Mouse (Mus musculus) C2C12 (cell line): ENCODE results near the gene Zfp948. TPM values are rescaled to one million over a fixed set of nuclear protein-coding genes. Genes with fewer than 3 reads are reported as not detected.

Source experiments
- H3K27me3 ChIP-seq: one replicate; pipeline ENCODE4 v1.6.1; 2011; ENCODE audit not compliant: control insufficient read depth, insufficient read depth, insufficient read length
- H3K36me3 ChIP-seq: one replicate; pipeline ENCODE4 v1.6.1; 2011; ENCODE audit not compliant: control insufficient read depth, insufficient read depth
- H3K4me3 ChIP-seq: one replicate; pipeline ENCODE4 v1.5.1; 2011; ENCODE audit warnings: mild to moderate bottlenecking, control low read depth; ENCODE audit not compliant: poor library complexity, insufficient read depth, severe bottlenecking
- H3K79me2 ChIP-seq: one replicate; pipeline ENCODE4 v1.6.1; 2011; ENCODE audit not compliant: control insufficient read depth, insufficient read depth
- H3K79me3 ChIP-seq: one replicate; pipeline ENCODE4 v1.6.1; 2011; ENCODE audit warnings: low read depth, control low read depth
- H3ac ChIP-seq: one replicate; pipeline ENCODE3; 2011; ENCODE audit warnings: low read depth; ENCODE audit not compliant: control insufficient read depth, insufficient read length
- CEBPB ChIP-seq: IDR thresholded peaks from one replicate; pipeline ENCODE4 v1.6.1; 2011; ENCODE audit warnings: low read depth, mild to moderate bottlenecking, control low read depth, moderate library complexity
- CTCF ChIP-seq: IDR thresholded peaks from one replicate; pipeline ENCODE4 v1.5.1; 2011; ENCODE audit not compliant: control insufficient read depth, insufficient read depth, insufficient read length
- FOSL1 ChIP-seq: IDR thresholded peaks from one replicate; pipeline ENCODE4 v1.8.0; 2011; ENCODE audit warnings: mild to moderate bottlenecking, low read length; ENCODE audit not compliant: poor library complexity, insufficient read depth, severe bottlenecking
- MAX ChIP-seq: IDR thresholded peaks from one replicate; pipeline ENCODE4 v1.6.1; 2011; ENCODE audit warnings: mild to moderate bottlenecking, control low read depth
- MYOD1 ChIP-seq: IDR thresholded peaks from one replicate; pipeline ENCODE4 v1.6.1; 2011; ENCODE audit warnings: low read depth; ENCODE audit not compliant: control insufficient read depth, insufficient read length
- MYOG ChIP-seq: IDR thresholded peaks from one replicate; pipeline ENCODE4 v1.6.1; 2011; ENCODE audit not compliant: control insufficient read depth, insufficient read length; ENCODE audit errors: extremely low read depth
- USF1 ChIP-seq: IDR thresholded peaks from one replicate; pipeline ENCODE4 v1.6.1; 2011; ENCODE audit warnings: low read depth, mild to moderate bottlenecking, control low read depth, moderate library complexity
- polyA plus RNA-seq: library from polyadenylated mRNA; unstranded; fragments of >200 nt; fragmentation: generic; extraction: Trizol; gene quantifications from one replicate; pipeline ENCODE4 v1.2.1, GENCODE M21; 2012; ENCODE audit warnings: missing spikeins

Gene Zfp948
- polyA plus RNA-seq, 1 experiment = 2.3 TPM

DNA sequence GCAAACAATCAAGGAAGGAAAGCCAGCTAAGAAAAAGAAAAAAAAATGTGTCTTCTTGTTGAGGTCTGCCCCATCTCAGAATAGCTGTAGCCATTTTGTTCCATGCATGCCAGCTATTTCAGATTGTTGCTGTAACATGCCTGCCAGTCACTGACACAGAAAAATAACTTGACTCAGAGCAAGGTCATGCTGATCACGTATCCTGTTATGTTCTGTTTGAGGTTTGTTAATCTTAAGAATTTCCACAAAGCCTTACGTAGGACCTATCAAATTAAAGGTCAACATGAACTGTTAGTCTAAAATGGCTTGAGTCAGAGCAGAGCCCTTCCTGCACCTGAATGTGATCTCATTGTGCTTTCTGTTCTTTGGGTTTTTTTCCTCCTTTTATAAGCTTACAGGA, 30.1 kb upstream of the Zfp948 start:
- H3K4me3 ChIP-seq = no peak overlapping the region
- TF ChIP-seq MAX = peak; percentile 14
- TF ChIP-seq MYOD1 = no peak
- peaks cover 32% of the 10 kb centered on the region for H3K79me3 ChIP-seq
- H3K79me2 ChIP-seq = peaks cover 56% of the 10 kb centered on the region
- H3ac ChIP-seq = no peak overlapping the region
- peaks cover 13% of the 10 kb centered on the region for H3K36me3 ChIP-seq
- no peaks in the 10 kb centered on the region for H3K27me3 ChIP-seq

DNA sequence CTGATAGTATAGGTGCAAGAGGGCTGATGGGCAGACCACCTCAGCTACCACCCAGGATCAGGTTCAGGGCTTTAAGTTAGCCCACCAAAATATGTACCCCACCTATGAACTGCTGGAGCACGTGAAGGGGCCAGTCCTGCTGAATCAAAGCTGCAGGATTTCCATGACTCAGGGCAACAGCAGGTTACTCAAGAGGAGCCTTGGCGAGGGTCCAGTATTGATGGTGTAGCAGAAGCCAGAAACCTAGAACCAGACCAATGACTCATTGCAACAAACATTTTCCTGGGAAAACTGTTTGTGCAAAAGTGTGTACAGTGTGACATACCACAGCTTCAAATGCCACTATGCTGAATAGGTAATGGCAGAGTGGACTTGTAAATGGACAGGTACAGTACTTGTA, 9.0 kb upstream of the Zfp948 start:
- Histone ChIP-seq H3K27me3 (no peaks in the 10 kb centered on the region), H3ac (no peak overlapping the region), H3K79me3 (peaks cover 4% of the 10 kb centered on the region), H3K79me2 (no peaks in the 10 kb centered on the region), H3K4me3 (no peak overlapping the region), H3K36me3 (peaks cover 65% of the 10 kb centered on the region)
- no peak for TF ChIP-seq FOSL1
- TF ChIP-seq CTCF = no peak
- no peak for TF ChIP-seq CEBPB
- no peak for TF ChIP-seq USF1
- no peak for TF ChIP-seq MAX
- TF ChIP-seq MYOD1 = no peak
- TF ChIP-seq MYOG = no peak

DNA sequence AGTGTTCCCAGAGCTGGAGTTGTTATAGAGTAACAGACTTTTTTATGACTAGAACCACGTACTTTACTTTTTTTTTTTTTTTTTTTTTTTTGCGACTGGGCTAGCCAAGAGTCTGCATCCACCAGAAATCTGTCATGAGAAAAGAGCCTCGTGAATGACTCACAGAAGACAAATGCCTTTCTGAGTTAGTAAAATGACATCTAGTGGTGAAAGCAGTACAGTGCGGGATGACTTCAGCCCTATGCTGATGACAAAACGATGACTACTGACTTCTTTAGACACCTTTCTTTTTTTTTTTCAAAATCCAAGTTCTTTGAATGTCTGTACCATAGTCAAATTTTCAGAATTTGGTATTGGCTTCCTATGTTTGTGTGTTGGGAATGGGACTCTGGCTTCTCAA, 588 bp upstream of the Zfp948 start:
- Histone ChIP-seq H3K79me2 (peaks cover 53% of the 10 kb centered on the region), H3K4me3 (no peak overlapping the region), H3K79me3 (peaks cover 28% of the 10 kb centered on the region), H3K27me3 (no peaks in the 10 kb centered on the region), H3K36me3 (peaks cover 46% of the 10 kb centered on the region), H3ac (no peak overlapping the region)
- TF ChIP-seq FOSL1 (no peak), MYOG (no peak), CTCF (peak; percentile 11), MAX (no peak)

DNA sequence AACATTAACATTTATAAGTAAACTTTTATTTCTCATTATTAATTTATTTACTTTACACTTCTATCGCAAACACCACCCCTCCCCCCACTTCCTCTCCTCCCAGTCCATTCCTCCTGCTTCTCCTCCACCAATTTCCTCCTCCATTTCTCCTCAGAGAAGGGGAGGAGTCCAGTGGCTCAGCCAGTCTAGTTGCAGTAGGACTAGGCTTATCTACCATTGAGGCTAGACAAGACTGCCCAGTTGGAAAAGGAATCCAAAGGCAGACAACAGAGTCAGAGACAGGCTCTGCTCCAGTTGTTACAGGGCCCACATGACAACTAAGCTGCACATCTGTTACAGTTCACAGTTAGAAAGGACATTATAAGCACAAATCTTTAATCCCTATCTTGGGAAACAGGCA, 888 bp downstream of the Zfp948 start:
- peaks cover 48% of the 10 kb centered on the region for H3K36me3 ChIP-seq
- peaks cover 67% of the 10 kb centered on the region for H3K79me2 ChIP-seq
- no peak overlapping the region for H3ac ChIP-seq
- H3K27me3 ChIP-seq = no peaks in the 10 kb centered on the region
- TF ChIP-seq CTCF (no peak), USF1 (no peak), FOSL1 (no peak), CEBPB (no peak), MYOD1 (no peak), MYOG (no peak), MAX (no peak)
- peak overlapping the region; percentile 45 for H3K4me3 ChIP-seq
- peaks cover 34% of the 10 kb centered on the region for H3K79me3 ChIP-seq

DNA sequence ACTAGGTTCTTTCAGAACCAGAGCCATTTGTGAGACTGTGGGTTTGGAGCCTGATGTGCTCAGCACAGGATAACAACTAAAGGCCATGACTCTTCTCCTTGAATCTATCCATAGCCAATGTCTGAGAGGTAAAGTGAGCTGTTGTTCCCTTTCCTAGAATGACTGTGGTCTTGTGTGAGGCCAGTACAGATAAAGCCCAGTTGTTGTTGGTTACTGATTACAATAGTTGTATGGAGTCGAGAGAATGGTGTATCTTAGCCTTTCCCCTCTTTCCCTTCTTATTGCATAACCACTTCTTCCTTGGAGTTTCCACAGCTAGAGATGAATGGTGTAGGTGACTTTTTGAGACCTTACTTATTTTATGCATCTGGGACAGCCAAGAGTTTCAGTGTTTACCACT, 12.3 kb downstream of the Zfp948 start:
- Histone ChIP-seq H3ac (no peak overlapping the region), H3K4me3 (no peak overlapping the region), H3K79me2 (no peaks in the 10 kb centered on the region), H3K79me3 (no peaks in the 10 kb centered on the region), H3K36me3 (peaks cover 94% of the 10 kb centered on the region), H3K27me3 (no peaks in the 10 kb centered on the region)
- TF ChIP-seq FOSL1 = no peak
- TF ChIP-seq USF1 = no peak
- no peak for TF ChIP-seq CEBPB
- TF ChIP-seq MYOD1 = no peak
- no peak for TF ChIP-seq MAX
- no peak for TF ChIP-seq MYOG
- no peak for TF ChIP-seq CTCF

DNA sequence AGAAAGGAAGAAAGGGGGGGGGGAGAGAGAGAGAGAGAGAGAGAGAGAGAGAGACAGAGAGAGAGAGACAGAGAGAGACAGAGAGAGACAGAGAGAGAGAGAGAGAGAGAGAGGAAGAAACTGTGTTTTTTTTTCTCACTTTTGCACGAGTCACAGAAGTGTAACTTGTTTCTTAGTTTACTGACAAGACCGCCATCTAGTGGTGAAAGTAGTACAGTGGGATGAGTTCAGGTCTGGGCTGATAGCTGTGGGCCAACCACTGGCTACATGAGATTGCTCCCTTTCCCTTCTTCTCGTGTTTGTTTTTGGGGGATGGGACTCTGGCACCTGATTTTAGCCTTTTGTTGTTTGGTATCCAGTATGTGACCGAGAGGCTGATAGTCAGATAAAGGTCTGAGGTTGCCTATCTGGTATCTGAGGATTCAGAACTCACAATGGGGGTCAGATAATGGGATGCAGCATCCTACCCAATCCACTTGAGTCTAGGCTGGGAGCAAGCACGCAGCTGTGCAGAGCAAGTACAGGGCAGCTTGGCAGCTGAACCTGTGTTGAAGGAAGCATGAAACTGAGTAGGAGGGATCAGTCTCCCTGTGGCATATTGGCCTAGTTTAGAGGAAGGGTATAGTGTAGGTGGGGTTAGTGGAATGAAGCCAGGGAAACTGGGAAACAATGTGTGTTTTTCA, 12.8 kb downstream of the Zfp948 start:
- TF ChIP-seq MAX (no peak), CTCF (peak; percentile 33), MYOG (no peak), CEBPB (no peak), USF1 (no peak)
- H3ac ChIP-seq = no peak overlapping the region
- H3K36me3 ChIP-seq = peaks cover 94% of the 10 kb centered on the region
- no peaks in the 10 kb centered on the region for H3K27me3 ChIP-seq
- no peaks in the 10 kb centered on the region for H3K79me2 ChIP-seq
- H3K79me3 ChIP-seq = no peaks in the 10 kb centered on the region
- H3K4me3 ChIP-seq = no peak overlapping the region
